Mouse (Mus musculus) bone marrow, adult 2 months (tissue): ENCODE results near the gene Etv6.

Experiments
- CTCF ChIP-seq: fragments of 200-500 bp; IDR thresholded peaks from 2 replicates; pipeline ENCODE4 v1.5.1; 2011; ENCODE audit warnings: low read length, control low read depth; ENCODE audit not compliant: control insufficient read depth, insufficient read depth
- POLR2A ChIP-seq: fragments of 200-500 bp; IDR thresholded peaks from 2 replicates; pipeline ENCODE4 v1.6.1; 2011; ENCODE audit warnings: low read depth, mild to moderate bottlenecking, control low read depth, low read length, borderline replicate concordance; ENCODE audit not compliant: control insufficient read depth

DNA sequence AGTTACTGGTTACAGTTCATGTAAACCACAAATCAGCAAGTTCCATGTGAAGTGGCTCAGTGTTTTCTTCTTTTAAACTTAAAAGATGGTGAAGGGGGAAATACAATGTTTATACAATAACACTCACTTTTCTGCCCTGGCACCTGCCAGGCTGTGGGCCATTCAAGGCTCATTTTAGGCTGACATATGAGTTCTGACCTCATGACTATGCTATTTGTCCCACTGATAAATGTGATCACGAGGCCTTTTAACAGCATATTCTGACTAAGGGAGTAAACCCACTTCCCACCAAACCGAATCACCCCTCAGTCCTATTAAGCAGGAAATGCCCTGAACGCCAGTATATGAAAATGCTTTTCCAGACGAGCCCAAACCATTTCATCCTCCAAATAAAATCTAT, 23.0 kb downstream of the Etv6 start:
- TF ChIP-seq CTCF: no peak
- no peak for TF ChIP-seq POLR2A
